Mouse (Mus musculus): ENCODE results near the gene Ttc24.

The Ttc24 gene

GRCm38 (mm10) chr3:88078204-88078603, at the start of gene Ttc24:
Gene Ttc24, minus strand, starts transcription at chr3:88078304.
- DNase-seq = no peak

DNA sequence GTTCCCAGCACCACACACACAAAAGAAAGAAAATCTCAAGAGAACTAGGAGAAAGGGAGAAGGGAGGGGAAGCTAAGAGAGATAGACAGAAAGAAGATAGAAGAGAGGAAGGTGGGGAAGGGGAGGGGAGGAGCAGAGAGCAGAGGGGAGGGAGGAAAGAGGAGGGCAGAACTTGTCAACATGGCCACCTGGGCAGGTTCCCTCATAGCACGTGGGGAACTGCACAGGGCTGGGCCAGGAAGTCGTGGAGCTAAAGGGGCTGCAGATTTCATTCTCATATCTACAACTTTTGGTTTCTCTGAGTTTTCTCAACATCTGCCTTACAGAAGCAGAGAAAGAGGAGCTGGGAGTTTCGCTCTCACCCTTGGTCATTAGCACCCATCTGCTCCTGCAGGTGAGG, 49.5 kb upstream of the Ttc24 start:
- no peak for DNase-seq

GRCm38 (mm10) chr3:88126181-88126580, 48.1 kb upstream of the Ttc24 start:
- no peak for DNase-seq

DNA sequence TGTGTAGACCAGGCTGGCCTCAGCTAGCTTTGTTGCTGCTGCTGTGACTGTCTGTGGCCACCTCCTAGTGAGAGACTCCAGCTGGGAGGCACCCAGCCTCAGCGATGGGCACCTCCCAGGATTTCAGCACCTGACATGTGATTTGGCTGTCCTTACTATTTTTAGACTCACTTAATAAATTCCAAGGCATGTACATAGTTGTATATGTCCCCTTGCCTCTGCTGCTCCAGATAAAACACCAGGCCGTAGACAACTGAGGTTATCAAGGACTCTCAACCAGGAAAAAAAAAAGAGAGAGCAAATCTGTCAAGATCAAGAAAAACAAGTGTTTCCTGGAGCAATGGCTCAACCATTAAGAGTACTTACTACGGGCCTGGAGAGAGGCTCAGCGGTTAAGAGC, 47.1 kb upstream of the Ttc24 start:
- DNase-seq = no peak

DNA sequence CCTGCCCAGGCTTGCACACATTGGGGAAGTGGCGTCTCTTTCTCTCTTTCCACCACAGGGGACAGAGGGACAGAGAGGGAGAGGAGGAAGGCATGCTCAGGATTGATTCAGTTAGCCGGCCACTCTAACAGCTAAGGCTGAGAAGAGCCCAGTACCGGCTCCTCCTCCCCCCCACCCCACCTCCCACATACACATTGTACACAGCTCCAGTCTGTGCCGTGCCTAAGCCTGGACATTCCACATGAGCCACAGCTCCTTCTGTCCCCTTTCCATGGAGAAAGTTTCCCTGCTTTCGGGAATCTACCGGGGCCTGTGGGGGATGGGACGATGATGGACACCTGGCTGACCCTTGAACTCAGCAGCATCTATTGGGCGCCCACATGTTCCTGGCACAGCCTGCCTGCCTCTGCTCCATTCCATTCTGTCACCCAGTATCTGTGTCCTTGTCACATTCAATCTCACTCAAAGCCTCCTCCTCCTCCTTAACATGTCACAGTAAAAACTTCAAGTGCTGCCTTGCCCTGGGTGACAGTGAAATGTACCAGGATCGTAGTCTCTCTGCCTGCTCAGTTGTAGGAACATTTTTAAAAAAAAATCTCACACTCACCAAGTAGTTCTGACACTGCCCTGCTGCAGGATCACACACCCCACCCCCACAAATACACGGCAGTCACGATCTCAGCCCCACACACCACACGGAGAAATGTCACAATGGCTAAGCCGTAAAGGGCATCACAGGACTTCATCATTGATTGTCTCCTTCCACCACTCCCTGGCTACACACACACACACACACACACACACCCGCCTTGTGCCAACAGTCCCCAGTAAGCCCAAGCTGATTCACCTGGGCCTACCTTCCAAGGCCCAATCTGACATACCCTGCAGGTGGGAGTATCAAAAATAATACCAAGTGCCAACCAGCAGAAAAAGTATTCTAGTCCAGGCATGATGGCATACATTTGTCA, 43.3 kb upstream of the Ttc24 start:
- DNase-seq = no peak

DNA sequence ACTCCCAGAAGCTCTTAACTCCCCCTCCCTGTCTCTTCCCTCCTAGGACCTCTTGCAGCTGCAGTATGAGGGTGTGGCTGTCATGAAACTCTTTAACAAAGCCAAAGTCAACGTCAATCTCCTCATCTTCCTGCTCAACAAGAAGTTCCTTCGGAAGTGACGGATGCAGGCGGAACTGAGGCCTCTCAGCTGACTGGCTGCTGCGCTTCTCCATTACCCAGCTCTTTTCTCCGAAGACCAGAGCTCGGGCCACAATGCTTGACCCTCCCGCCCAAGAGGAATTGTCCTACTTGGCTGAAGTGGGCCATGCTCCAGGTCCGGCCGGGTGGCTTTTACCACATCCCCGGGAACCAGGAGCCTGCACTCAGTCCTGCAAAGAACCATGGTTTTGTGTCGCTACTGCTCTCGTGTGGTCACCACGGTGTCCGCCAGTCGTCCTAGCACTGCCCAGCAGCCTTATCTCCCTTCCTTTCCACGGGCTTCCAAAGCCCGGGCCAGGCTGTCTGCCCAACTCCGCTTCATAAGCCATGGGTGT, 42.1 kb upstream of the Ttc24 start:
- DNase-seq = no peak

GRCm38 (mm10) chr3:88114396-88114795, 36.3 kb upstream of the Ttc24 start:
- no peak for DNase-seq

- DNase-seq = no peak
These were observed 31.0 kb upstream of the Ttc24 start for GRCm38 (mm10) chr3:88109126-88109525.

- DNase-seq = no peak
These were observed 28.0 kb upstream of the Ttc24 start for GRCm38 (mm10) chr3:88106126-88106525.

- no peak for DNase-seq
These were observed 24.5 kb upstream of the Ttc24 start for GRCm38 (mm10) chr3:88102611-88103010.

- no peak for DNase-seq
These were observed 24.1 kb upstream of the Ttc24 start for GRCm38 (mm10) chr3:88102196-88102595.

- no peak for DNase-seq
These were observed 23.6 kb upstream of the Ttc24 start for GRCm38 (mm10) chr3:88101736-88102135.

DNA sequence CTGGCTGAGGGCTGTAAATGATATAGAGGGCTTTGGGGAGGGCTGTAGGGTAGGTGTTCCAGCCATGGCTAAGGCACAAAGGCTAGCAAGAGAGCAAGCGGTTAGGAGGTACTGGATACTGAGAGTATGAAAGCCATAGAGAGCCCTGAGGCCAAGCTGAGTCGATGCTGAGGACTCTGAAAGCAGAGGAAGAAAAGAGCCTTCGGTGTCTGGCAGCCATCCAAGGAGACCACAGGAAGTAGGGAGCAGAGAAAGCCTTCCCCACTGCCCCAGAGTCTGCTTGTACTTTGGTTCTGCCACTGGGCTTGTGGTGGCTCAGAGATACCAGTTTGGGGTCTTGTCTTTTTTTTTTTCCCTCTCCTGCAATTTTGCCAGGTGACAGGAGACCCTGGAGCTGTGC, 22.1 kb upstream of the Ttc24 start:
- peak; percentile 23 for DNase-seq

DNA sequence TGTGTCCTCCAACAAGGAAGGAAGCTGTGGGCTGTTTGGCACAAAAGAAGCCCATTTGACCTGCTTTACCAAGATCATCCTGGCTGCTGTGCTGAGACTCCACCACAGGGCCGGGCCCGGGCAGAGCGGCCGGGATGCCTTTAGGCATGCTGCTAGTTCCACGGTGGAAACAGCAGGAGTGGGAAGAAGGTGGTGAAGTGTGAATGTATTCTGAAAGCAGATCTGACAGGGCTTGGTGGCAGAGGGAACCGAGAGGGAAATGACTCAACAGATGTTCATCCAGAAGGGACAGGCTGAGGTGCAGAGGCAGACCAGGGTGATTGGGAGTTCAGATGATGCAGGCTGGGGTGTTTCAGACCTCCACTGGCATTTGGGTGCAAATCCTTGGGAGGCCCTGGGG, 19.6 kb upstream of the Ttc24 start:
- DNase-seq = no peak

- DNase-seq = no peak
These were observed 16.0 kb upstream of the Ttc24 start for GRCm38 (mm10) chr3:88094126-88094525.

DNA sequence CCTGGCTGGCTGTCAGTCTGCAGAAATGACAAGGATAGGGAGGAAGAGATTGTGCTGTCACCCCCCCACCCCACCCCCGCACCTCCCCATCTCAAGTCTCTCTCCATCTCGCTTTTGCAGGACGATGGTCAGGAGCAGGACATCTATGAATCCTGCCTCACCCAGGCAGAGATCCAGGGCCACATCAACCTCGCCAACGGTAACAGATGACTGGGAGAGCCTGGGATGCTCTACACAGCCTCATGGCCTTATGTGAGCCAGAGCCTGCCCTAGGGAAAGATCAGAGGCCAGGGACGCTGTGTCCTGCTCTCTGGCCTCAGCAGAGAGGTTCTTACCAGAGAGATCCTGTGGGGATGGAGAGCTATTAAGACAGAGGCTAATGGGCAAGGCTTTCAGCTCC, 12.5 kb upstream of the Ttc24 start:
- DNase-seq = no peak

GRCm38 (mm10) chr3:88090106-88090505, 12.0 kb upstream of the Ttc24 start:
- DNase-seq = no peak

GRCm38 (mm10) chr3:88087688-88088087, 9.6 kb upstream of the Ttc24 start:
- no peak for DNase-seq

GRCm38 (mm10) chr3:88085459-88085858, 7.4 kb upstream of the Ttc24 start:
- no peak for DNase-seq

DNA sequence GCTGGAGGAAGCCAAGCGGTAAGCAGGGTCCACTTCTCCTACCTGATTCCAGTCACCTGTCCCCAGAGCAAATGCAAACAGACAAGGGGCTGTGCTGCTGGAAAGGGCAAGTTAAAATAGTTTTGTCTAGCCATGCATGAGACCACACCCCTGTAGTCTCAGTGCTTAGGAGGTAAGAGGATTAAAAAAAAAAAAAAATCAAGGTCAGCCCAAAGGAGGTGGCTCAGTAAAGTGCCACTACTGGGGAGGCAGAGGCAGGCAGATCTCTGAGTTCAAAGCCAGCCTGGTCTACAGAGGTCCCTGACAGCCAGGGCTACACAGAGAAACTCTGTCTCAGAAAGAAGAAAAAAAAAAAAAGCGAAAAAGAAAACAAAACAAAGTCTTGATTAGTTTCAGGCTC, 5.9 kb upstream of the Ttc24 start:
- DNase-seq = no peak

DNA sequence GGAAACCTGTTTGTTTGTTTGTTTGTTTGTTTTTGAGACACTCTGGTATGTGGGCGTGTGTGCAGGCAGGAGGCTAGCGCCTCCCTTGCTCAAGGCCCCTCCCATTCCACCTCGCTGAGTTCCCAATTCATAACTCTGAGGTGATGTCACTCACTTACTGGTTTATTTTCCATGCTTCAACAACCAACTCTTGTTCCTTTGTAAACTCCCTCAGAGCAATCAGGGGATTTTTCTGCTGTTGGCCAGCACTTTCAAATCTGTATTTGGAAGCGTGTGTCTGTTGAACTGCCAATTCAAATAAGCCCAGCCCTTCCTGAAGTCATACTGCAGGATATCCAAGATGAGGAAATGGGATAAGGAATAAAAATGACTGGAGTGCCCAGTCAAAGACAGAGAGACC, 4.6 kb upstream of the Ttc24 start:
- no peak for DNase-seq

GRCm38 (mm10) chr3:88082224-88082618, 4.1 kb upstream of the Ttc24 start:
- DNase-seq = no peak

GRCm38 (mm10) chr3:88081345-88082223, 3.5 kb upstream of the Ttc24 start, which contains the start of gene Iqgap3:
Gene Iqgap3, plus strand, starts transcription at chr3:88081971.
- DNase-seq = peak; percentile 91
